Mouse (Mus musculus) 3T3-L1 (cell line): Measurements from ENCODE around the gene Pla1a.

ENCODE experiments used
- DNase-seq: peaks from one replicate; pipeline ENCODE4 v3.0.0-alpha.2; 2015; ENCODE audit warnings: low read depth, low spot score

Pla1a gene

GRCm38 (mm10) chr16:38346529-38347325 lies 86.2 kb downstream of the Pla1a start, which contains the start of the genes Cox17 and Gm21987:
TSS of gene Cox17 (plus strand) at chr16:38346991.
TSS of gene Gm21987 (plus strand) at chr16:38347040.
- DNase-seq = peak; percentile 99
